Mouse (Mus musculus) liver, embryonic 12.5 days (tissue): ENCODE data around the gene Rpl35a. TPM values are rescaled to one million over a fixed set of nuclear protein-coding genes. Genes with fewer than 3 reads are reported as not detected.
"Not testable (repeated sequence)": the region's sequence is repeated elsewhere in the genome, so short reads cannot be mapped to it uniquely, and the experiment has no call there.

Source experiments
- ATAC-seq: fragments of 200-750 bp; cut with Nextera tagmentation; 2 replicates; pipeline ENCODE4 v1.8.0; 2017; ENCODE audit warnings: moderate number of reproducible peaks, mild to moderate bottlenecking, moderate library complexity
- H3K27ac ChIP-seq: fragments of 300-500 bp; sonication (generic); 2 replicates; pipeline ENCODE4 v1.5.1; 2016; ENCODE audit warnings: mild to moderate bottlenecking
- H3K27me3 ChIP-seq: fragments of 300-500 bp; sonication (generic); replicated peaks from 2 replicates; pipeline ENCODE4 v1.6.1; 2016; ENCODE audit warnings: mild to moderate bottlenecking, moderate library complexity
- H3K36me3 ChIP-seq: fragments of 300-500 bp; sonication (generic); 2 replicates; pipeline ENCODE4 v1.6.1; 2016; ENCODE audit warnings: mild to moderate bottlenecking, moderate library complexity
- H3K4me1 ChIP-seq: fragments of 300-500 bp; sonication (generic); 2 replicates; pipeline ENCODE4 v1.6.1; 2016
- H3K4me2 ChIP-seq: fragments of 300-500 bp; sonication (generic); 2 replicates; pipeline ENCODE4 v1.6.1; 2016; ENCODE audit warnings: mild to moderate bottlenecking, moderate library complexity
- H3K4me3 ChIP-seq: fragments of 300-500 bp; sonication (generic); 2 replicates; pipeline ENCODE4 v1.5.1; 2016; ENCODE audit warnings: mild to moderate bottlenecking, moderate library complexity
- H3K9ac ChIP-seq: fragments of 300-500 bp; sonication (generic); 2 replicates; pipeline ENCODE4 v1.6.1; 2016; ENCODE audit warnings: mild to moderate bottlenecking, moderate library complexity
- H3K9me3 ChIP-seq: fragments of 300-500 bp; sonication (generic); replicated peaks from 2 replicates; pipeline ENCODE4 v1.6.1; 2016; ENCODE audit warnings: mild to moderate bottlenecking, moderate library complexity
- whole genome bisulfite sequencing: fragments of 180-500 bp; shearing (Covaris S2); methylation state at CpG from one replicate; pipeline ENCODE4 v1.1.7; 2016; ENCODE audit not compliant: insufficient replicate concordance; 5-methylcytosine and 5-hydroxymethylcytosine counted together
- polyA plus RNA-seq: library from polyadenylated mRNA; unstranded; fragments of >200 nt; fragmentation: Nextera tagmentation; extraction: Ambion mirVana; gene quantifications from 2 replicates; pipeline ENCODE4 v1.2.1, GENCODE M21; 2016

Rpl35a gene
- polyA plus RNA-seq, 1 experiment from 2014 or later: 937 TPM

DNA sequence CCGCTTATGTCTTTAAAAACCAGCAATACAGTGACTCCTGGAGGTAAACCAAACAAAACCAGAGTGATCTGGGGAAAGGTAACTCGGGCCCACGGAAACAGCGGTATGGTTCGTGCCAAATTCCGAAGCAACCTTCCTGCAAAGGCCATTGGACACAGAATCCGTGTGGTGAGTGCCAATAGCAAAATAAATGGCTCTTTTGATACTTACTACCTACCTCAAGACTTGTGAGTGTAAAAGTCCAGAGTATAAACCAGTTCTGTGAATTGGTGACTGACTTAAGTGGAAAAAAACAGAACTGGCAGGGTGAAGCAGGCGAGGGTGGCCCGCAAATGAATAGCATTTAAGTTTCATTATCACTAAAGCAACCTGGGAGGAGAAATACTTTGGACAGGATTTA is 2.4 kb downstream of the Rpl35a start:
- H3K4me3 ChIP-seq: peak overlapping the region; percentile 90
- peaks cover 59% of the 10 kb centered on the region for H3K4me1 ChIP-seq
- H3K36me3 ChIP-seq: peaks cover 36% of the 10 kb centered on the region
- H3K4me2 ChIP-seq: peak overlapping the region; percentile 70
- not testable (repeated sequence) for ATAC-seq, H3K9me3 ChIP-seq, H3K27me3 ChIP-seq, H3K27ac ChIP-seq
- 80% methylated on average over 9 of the region's 9 CpGs for WGBS
- peak overlapping the region; percentile 88; the same call in 1 of the 2 replicates for H3K9ac ChIP-seq

DNA sequence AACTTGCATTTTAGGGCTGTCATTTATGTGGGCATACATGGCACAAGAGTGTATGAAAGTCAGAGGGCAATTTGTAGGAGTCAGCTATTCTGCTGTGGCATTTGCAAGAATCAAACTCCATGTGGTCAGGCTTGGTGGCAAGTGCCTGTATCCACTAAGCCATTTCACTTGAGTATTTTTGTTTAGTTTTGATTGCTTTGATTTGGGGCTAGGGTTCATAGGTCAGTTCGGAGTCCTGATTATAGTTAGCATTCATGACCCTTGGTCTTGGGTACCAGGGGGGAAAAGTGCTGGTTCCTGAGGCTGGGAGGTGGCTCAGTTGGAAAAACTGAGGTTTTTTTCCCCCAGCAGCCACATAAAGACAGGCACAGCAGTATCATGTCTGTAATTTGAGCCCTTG is 3.2 kb downstream of the Rpl35a start:
- no peak overlapping the region for H3K27ac ChIP-seq
- peaks cover 63% of the 10 kb centered on the region for H3K4me1 ChIP-seq
- WGBS: 92% methylated on average over 1 of the region's 1 CpGs
- H3K27me3 ChIP-seq: no peaks in the 10 kb centered on the region
- peaks cover 36% of the 10 kb centered on the region for H3K36me3 ChIP-seq
- ATAC-seq: no peak
- H3K9me3 ChIP-seq: no peaks in the 10 kb centered on the region
- H3K4me3 ChIP-seq: 0 out of 2 replicates have a peak overlapping the region, but pooled peaks have one; percentile 90
- H3K9ac ChIP-seq: no peak overlapping the region
- H3K4me2 ChIP-seq: peak overlapping the region; percentile 21; the same call in 1 of the 2 replicates

DNA sequence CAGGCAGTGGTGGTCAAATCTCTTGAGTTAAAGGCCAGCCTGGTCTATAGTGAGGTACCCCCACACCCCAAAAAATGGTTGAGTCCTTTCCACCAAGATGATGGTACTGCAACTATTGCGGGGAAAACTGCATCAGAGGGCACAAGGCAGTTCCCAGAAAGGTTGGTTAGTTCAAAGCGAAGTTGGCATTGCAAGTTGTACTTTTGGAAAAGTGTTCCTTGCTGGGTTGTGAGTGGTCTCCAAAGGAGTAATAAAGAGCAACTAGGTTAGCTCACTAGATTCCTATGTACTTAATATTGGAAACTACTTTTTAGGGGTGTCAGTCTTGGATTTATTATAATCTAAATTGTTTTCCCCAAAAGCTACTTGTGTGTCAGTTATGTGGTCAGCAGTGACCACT is 4.7 kb downstream of the Rpl35a start:
- H3K27ac ChIP-seq: no peak overlapping the region
- no peaks in the 10 kb centered on the region for H3K9me3 ChIP-seq
- no peak overlapping the region for H3K4me3 ChIP-seq
- no peak for ATAC-seq
- H3K36me3 ChIP-seq: peaks cover 36% of the 10 kb centered on the region
- H3K9ac ChIP-seq: no peak overlapping the region
- H3K27me3 ChIP-seq: no peaks in the 10 kb centered on the region
- peaks cover 59% of the 10 kb centered on the region for H3K4me1 ChIP-seq
- H3K4me2 ChIP-seq: 0 out of 2 replicates have a peak overlapping the region, but pooled peaks have one; percentile 94
- WGBS: 60% methylated on average over 2 of the region's 2 CpGs

DNA sequence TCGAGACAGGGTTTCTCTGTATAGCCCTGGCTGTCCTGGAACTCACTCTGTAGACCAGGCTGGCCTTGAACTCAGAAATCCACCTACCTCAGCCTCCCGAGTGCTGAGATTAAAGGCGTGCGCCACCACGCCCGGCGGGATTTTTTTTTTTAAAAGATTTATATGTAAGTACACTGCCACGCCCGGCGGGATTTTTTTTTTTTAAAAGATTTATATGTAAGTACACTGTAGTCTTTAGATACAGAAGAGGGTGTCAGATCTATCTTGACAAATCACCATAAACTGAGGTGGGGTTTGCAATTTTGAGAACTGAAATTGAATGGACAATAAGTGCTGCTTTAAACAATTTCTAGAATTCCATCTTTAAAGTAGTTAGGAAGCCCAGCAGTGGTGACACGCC is 5.1 kb downstream of the Rpl35a start:
- H3K4me3 ChIP-seq: peak overlapping the region; percentile 84
- H3K4me2 ChIP-seq: peak overlapping the region; percentile 94
- H3K36me3 ChIP-seq: peaks cover 36% of the 10 kb centered on the region
- H3K27me3 ChIP-seq: no peaks in the 10 kb centered on the region
- no peak for ATAC-seq
- peak overlapping the region; percentile 80 for H3K9ac ChIP-seq
- H3K9me3 ChIP-seq: no peaks in the 10 kb centered on the region
- H3K27ac ChIP-seq: peak overlapping the region; percentile 84
- H3K4me1 ChIP-seq: peaks cover 59% of the 10 kb centered on the region
- WGBS: 24% methylated on average over 11 of the region's 11 CpGs

DNA sequence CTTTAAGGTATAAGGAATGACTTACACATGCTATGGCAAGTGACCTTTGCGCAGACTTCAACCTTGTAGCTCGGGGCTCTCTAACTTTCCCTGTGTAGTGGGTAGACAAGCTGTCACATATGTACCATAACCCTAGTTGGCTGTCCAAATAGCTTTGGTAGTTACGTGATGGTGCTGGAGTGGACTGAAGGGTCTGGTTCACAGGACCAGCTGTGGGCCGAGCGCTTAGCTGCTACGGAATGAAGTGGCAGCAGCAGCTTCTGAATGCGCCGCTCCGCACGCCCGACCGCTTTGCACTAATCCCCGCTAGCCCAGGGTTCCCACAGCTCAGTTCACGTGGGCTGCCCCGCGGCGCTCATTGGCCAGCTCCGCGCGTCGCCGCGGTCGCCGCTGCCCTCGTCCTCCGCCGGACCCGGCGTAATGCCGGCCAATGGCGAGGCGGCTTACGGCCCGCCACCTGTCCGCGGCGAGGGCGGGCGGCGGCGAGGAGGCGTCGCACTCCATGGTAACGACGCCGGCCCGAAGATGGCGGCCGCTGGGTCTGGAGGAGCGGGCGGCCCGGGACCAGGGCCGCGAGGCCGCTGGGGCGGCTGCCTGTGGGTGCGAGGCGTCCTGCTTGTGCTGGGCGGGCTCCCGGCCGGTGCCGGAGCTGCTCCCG is 5.9 kb downstream of the Rpl35a start, which contains the start of gene Lmln:
Gene Lmln, plus strand, starts transcription at position 498 of the 658 bp plus-strand sequence.
- Histone ChIP-seq H3K27me3 (no peaks in the 10 kb centered on the region), H3K4me2 (peak within 1 kb of the TSS; percentile 94), H3K9me3 (no peaks in the 10 kb centered on the region), H3K36me3 (peaks cover 36% of the 10 kb centered on the region), H3K27ac (peak within 1 kb of the TSS; percentile 84), H3K4me1 (peaks cover 59% of the 10 kb centered on the region), H3K4me3 (peak within 1 kb of the TSS; percentile 84), H3K9ac (peak within 1 kb of the TSS; percentile 80)
- peak; percentile 93 for ATAC-seq
- under 1% methylated on average over 56 of the region's 64 CpGs for WGBS

DNA sequence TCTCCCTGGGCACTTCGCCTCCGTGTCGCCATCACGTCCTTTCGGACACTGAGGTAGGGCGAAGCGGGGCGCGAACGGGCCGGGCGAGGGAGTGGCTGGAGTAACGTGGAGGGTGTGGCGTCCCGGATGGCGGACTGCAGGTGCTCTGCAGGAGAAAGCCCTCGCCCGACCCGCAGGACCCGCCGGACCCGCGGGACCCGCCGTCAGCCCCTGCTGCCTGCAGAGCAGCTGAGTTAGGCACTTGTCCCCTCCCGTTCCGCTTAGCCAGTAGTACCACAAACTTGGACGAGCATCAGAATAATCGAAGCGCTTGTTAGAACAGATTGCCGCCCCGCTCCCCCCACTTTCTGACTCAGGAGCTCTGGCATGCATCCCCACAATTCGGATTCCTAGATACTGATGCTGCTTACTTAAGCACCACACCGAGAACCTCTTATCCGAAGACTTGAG is 6.5 kb downstream of the Rpl35a start:
- H3K36me3 ChIP-seq: peaks cover 33% of the 10 kb centered on the region
- no peaks in the 10 kb centered on the region for H3K9me3 ChIP-seq
- no peaks in the 10 kb centered on the region for H3K27me3 ChIP-seq
- peak overlapping the region; percentile 84 for H3K27ac ChIP-seq
- 1% methylated on average over 35 of the region's 35 CpGs for WGBS
- peaks cover 59% of the 10 kb centered on the region for H3K4me1 ChIP-seq
- peak overlapping the region; percentile 80 for H3K9ac ChIP-seq
- peak overlapping the region; percentile 94 for H3K4me2 ChIP-seq
- peak; percentile 72 for ATAC-seq
- peak overlapping the region; percentile 84 for H3K4me3 ChIP-seq

DNA sequence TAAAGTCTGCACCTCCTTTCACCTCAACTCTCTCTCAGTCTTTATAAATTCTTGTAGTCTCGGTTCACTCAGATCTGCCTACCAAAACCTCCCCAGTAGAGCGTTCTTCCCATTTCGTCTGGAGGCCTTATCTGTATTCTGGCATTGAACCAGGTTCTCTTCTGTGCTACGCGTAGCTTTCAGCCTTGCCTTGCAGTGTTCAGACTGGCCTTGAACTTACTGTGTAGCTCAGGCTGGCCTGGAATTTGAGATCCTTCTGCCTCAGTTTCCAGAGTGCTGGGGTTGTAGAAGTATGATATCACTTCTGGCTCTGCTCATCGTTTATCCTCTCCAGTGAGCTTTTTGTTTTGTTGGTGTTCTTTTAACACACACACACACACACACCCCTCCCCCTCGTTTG is 7.0 kb downstream of the Rpl35a start:
- H3K36me3 ChIP-seq: peaks cover 28% of the 10 kb centered on the region
- H3K4me2 ChIP-seq: peak overlapping the region; percentile 94
- no peak for ATAC-seq
- peak overlapping the region; percentile 80 for H3K9ac ChIP-seq
- no peaks in the 10 kb centered on the region for H3K27me3 ChIP-seq
- 15% methylated on average over 7 of the region's 7 CpGs for WGBS
- peak overlapping the region; percentile 84 for H3K27ac ChIP-seq
- no peaks in the 10 kb centered on the region for H3K9me3 ChIP-seq
- H3K4me1 ChIP-seq: peaks cover 53% of the 10 kb centered on the region
- peak overlapping the region; percentile 84 for H3K4me3 ChIP-seq

DNA sequence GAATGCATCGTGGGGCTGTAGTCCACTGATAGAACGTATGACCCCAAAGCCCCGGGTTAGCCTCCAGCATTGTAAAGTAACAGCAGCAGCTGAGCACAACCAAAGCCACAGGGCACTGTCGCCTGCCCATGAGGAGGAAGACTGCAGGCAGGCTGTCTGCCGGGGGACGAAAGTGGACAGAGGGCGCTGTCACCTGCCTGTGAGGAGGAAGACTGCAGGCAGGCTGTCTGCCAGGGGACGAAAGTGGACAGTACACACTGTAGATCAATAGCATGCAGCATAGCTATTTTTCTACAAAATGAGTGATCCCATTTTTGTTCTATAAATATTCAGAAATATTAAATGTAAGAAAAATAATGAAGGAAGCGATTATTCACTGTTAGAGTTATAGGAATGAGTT is 8.4 kb downstream of the Rpl35a start:
- Histone ChIP-seq H3K9me3 (no peaks in the 10 kb centered on the region), H3K27ac (no peak overlapping the region), H3K27me3 (no peaks in the 10 kb centered on the region), H3K4me3 (no peak overlapping the region), H3K9ac (no peak overlapping the region), H3K4me2 (no peak overlapping the region), H3K36me3 (peaks cover 14% of the 10 kb centered on the region), H3K4me1 (peaks cover 39% of the 10 kb centered on the region)
- ATAC-seq: no peak
- WGBS: 74% methylated on average over 9 of the region's 9 CpGs

DNA sequence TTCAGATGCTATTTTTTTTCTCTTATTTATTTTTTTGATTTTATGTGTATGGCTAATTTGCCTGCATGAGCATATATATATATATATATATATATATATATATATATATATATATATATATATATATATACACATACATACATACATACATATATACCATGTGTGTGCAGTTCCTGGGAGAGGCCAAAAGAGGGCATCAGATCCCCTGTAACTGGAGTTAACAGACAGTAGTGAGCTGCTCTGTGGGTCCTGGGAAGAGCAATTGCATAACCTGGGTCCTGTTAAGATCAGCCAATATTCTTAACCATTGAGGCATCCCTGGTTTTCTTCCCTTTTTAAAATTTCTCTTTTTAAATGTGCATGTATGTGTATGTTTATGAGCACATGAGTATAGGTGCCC is 14.7 kb downstream of the Rpl35a start:
- Histone ChIP-seq H3K9ac (no peak overlapping the region), H3K27me3 (no peaks in the 10 kb centered on the region), H3K36me3 (peaks cover 11% of the 10 kb centered on the region; the same call in 1 of the 2 replicates), H3K4me2 (no peak overlapping the region), H3K9me3 (no peaks in the 10 kb centered on the region), H3K4me3 (no peak overlapping the region), H3K27ac (no peak overlapping the region), H3K4me1 (peaks cover 5% of the 10 kb centered on the region; the same call in 1 of the 2 replicates)
- ATAC-seq: no peak

DNA sequence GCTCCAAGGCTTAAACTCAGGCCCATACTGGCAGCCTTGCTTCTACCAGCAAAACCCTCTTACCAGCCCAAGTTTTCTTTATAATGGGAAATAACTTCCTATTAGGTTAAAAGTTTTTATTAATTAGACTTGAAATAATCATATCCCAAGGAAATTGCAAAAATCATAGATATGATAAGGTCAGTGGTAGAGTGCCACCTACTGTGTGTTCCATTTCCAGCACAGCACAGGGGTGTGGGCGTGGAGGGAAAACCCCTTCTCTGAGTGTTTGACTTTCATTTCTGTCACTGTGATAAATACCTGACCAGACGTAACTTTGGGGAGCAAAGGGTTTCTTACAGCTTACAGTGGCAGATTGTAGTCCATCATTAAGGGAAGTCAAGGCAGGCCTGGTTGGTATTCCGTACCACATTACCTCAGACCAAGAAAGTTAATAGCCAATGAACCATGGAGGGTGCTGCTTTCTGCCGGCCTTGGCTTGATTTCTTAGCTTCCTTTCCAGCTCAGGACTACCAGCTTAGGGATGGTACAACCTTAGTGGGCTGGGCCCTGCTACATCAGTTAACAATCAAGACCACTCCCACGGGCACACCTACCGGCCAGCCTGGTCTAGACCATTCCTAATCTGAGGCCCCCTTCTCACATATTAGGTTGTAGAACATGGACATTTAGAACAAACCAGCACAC is 16.8 kb downstream of the Rpl35a start:
- Histone ChIP-seq H3K4me1 (peaks cover 5% of the 10 kb centered on the region; the same call in 1 of the 2 replicates), H3K4me2 (no peak overlapping the region), H3K27me3 (no peaks in the 10 kb centered on the region), H3K9me3 (no peaks in the 10 kb centered on the region), H3K36me3 (peaks cover 11% of the 10 kb centered on the region; the same call in 1 of the 2 replicates), H3K9ac (no peak overlapping the region), H3K4me3 (no peak overlapping the region), H3K27ac (no peak overlapping the region)
- no peak for ATAC-seq
- WGBS: 71% methylated on average over 6 of the region's 6 CpGs

DNA sequence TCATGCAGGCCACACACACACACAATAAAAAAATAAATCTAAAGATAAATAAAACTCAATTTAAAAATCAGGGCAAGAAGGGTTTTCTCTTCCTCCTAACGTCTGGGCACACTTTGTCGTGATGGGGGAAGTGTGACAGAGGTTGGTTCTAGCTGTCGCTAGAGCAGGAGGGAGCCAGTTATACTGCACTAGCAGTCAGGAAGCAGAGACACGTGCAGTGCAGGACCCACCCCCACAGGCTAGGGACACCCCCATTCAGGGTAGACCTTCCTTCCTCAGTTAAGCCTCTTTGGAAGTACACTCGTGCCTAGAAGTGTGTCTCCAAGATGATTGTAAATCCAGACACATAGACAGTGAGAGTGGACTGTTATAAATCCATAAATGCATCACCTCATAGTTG is 18.7 kb downstream of the Rpl35a start:
- no peaks in the 10 kb centered on the region for H3K27me3 ChIP-seq
- 46% methylated on average over 5 of the region's 5 CpGs for WGBS
- H3K4me3 ChIP-seq: no peak overlapping the region
- H3K27ac ChIP-seq: no peak overlapping the region
- peaks cover 9% of the 10 kb centered on the region; the same call in 1 of the 2 replicates for H3K36me3 ChIP-seq
- no peak for ATAC-seq
- H3K9ac ChIP-seq: no peak overlapping the region
- peaks cover 5% of the 10 kb centered on the region; the same call in 1 of the 2 replicates for H3K4me1 ChIP-seq
- no peak overlapping the region for H3K4me2 ChIP-seq
- no peaks in the 10 kb centered on the region for H3K9me3 ChIP-seq

DNA sequence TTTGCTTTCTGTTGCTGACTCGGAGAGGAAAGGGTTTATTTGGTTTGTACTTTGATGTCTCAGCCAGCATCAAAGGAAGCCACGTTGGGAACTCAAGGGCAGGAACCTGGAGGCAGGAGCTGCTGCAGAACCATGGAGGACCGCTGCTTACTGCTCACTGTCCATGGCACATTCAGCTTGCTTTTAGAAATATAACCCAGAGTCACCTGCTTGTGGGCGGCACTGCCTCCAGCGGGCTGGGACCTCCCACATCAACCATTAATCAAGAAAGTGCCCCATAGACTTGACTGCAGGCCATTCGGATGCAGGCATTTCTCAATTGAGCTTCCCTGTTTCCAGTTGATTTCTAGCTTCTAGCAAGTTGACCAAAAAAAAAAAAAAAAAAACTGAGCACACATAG is 19.8 kb downstream of the Rpl35a start:
- Histone ChIP-seq H3K36me3 (0 out of 2 replicates have a peak, but pooled peaks cover 3% of the 10 kb centered on the region), H3K9me3 (no peaks in the 10 kb centered on the region), H3K4me2 (no peak overlapping the region), H3K4me3 (no peak overlapping the region), H3K27me3 (no peaks in the 10 kb centered on the region), H3K9ac (no peak overlapping the region), H3K4me1 (peaks cover 5% of the 10 kb centered on the region; the same call in 1 of the 2 replicates), H3K27ac (no peak overlapping the region)
- 65% methylated on average over 6 of the region's 6 CpGs for WGBS
- no peak; the same call in 1 of the 2 replicates for ATAC-seq
